Mouse (Mus musculus): ENCODE measurements around the gene Abtb2.

DNA sequence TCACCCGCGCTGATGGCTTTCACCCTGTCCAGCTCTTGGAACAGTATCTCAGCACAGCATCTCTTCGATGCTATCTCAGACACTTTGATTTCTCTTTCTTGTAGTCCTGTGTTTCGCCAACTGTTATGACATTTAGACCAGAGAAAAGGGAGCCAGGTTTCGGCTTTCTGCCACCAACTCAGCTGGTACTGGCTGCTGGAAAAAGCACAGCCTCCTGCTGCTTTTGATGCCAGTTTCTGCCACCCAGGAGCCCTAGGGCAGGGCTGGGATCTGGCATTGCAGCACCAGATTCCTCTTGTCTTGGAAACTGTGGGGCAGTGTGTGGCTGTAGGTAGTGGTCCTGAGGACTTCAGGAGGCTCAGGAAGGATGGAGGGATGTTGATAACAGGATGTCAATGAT, 115.0 kb downstream of the Abtb2 start:
- TF ChIP-seq CTCF (IDR thresholded peaks at IDR 0.05; ENCODE audit: low read depth, low read length) (no peak), POLR2A (IDR thresholded peaks at IDR 0.05; ENCODE audit: extremely low read depth, insufficient read depth, low read length) (no peak)

Data from liver, adult 2 months (tissue).